Mouse (Mus musculus): ENCODE measurements around the gene Tmem108.

Tmem108 gene

GRCm38 (mm10) chr9:103444656-103445055, 317.0 kb downstream of the Tmem108 start:
- DNase-seq (ENCODE audit: low spot score) = no peak

DNA sequence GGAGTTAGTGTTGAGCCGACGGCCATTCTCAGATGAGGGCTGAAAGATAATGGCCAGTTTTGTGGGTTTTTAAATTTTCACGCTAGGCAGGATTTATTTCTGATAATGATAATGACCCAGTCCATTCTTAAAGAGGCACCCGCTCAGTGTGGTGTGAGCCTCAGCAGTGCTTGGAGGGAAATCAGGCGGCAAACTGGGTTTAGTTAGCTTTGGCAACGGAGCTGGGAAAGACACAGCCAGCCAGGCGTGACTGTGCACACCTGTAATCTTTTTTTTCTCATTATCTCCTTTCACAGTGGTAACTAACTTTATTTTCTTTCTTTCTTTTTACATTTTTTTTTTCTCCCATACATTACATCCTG, 317.8 kb downstream of the Tmem108 start:
- DNase-seq (ENCODE audit: low spot score) = no peak

DNA sequence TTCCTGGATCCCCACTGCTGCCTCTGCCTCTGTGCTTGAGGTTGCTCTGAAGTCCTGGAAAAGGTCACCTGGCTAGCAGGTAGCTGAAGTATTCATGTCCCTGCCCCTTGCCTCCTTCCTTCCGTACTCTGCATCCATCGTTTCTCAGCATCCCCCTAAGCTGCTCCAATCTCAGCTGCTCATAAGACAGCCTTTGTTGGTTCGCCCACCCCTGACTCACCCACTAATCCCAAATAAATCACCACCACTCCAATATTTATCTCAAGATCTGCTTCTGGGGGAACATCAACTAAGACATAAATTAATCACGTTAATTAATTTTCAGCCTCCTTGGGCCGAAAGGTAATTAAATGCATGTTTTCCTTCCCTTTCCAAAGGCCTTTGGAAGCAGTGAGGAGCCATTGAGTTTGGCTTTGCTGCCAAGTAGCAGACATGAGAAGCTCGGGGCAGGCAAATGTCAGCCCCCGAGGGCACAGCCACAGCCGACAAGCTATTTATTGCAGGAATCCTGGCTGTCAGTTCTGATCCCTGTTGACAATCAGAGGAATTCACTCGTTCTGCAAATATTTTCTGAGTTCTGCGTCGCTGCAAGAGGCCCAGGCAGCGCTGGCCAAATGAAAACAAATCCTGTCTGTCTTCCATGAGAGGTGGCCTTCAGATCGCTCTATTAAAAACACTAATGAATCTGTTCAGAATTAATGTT, 318.4 kb downstream of the Tmem108 start:
- no peak for DNase-seq (ENCODE audit: low spot score)

GRCm38 (mm10) chr9:103440597-103440996, 321.0 kb downstream of the Tmem108 start:
- DNase-seq (ENCODE audit: low spot score) = no peak

DNA sequence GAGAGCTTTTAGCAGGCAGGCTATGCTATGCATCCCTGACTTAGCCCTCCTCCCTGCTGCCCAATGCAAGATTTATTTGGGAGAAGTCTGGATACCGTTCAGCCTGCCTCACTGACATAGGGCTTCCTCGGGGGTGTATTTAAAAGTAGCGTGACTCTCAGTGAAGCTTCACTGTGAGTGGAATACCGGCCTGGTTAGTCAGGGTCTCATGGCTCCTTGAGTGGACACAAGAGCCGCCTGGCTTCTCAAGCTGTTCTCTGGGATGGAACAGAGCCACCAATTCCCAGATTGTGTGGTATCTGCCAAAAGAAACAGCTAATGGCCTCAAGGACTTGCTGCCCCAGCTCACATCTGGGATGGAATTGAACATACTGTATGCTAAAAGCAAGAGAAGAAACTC, 324.5 kb downstream of the Tmem108 start:
- DNase-seq (ENCODE audit: low spot score) = no peak

DNA sequence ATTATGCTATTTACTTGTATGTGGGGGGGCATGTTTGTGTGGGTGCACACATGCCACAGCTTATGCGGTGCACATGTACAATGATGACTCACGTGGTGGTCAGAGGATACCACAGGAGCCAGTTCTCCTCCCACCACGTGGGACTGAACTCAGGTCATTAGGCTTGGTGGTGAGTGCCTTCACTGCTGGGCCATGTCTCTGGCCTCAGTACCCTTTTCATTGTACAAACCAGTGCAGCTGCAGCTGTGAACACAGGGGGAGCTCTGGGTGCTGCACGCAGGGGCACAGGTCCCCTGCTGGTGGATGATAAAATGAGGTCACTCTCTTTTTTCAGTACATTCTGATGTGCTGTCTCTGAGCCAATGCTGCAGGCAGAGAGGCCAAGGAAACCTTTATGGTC, 327.5 kb downstream of the Tmem108 start:
- DNase-seq (ENCODE audit: low spot score) = no peak
